In the genomic region with DNA sequence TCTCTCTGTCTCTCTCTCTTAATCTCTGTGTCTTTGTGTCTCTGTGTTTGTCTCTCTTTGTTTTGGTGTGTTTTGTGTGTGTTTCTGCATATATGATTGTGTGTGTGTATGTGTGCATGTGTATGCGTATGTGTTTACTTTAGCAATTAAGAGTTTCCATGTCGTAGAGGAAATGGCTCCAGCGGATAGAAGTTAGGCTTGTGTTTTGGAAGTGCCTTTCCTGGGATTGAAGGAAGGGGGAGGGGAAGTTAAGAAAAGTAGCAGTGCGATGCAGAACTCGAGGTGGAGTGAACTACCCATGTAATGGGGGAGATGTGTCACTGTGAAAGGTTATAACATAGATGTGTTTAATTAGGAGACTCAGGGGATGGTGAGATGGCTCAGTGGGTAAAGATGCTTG, we compare ENCODE assay signal across 21 mouse cellular contexts. TPM values are rescaled to one million over a fixed set of nuclear protein-coding genes. Genes with fewer than 3 reads are reported as not detected.
DNase-seq lines count a peak whose midpoint lies in the region; ATAC-seq and TF ChIP-seq lines count a peak whose summit lies in the region.
"Had no signal": no experiment of that assay in that cellular context is flagged by ENCODE, and none has a peak within 500 bp of the region (broad histone marks: within the 10 kb centered on the region; RNA-seq: fewer than 3 reads in every experiment).

No protein-coding gene starts in this region.

- no peaks in the 10 kb centered on the region for H3K36me3 ChIP-seq in heart, embryonic 12.5 days
- no peaks in the 10 kb centered on the region for H3K36me3 ChIP-seq in heart, postnatal 0 days (replicated peaks; ENCODE audit: control insufficient read depth, insufficient read depth, low read length)
- no peaks in the 10 kb centered on the region for H3K36me3 ChIP-seq in lung, postnatal 0 days (ENCODE audit: insufficient read depth, low read length)
- H3K36me3 ChIP-seq: embryonic facial prominence, embryonic 13.5 days; hindbrain, embryonic 15.5 days had no signal

- no peak overlapping the region for H3K9ac ChIP-seq in heart, embryonic 12.5 days
- no peak overlapping the region for H3K9ac ChIP-seq in heart, postnatal 0 days (replicated peaks; ENCODE audit: low read depth, low read length)
- no peak overlapping the region for H3K9ac ChIP-seq in lung, postnatal 0 days (replicated peaks; ENCODE audit: low read depth)
- H3K9ac ChIP-seq: embryonic facial prominence, embryonic 13.5 days; forebrain, embryonic 13.5 days; forebrain, postnatal 0 days; hindbrain, embryonic 15.5 days had no signal

- peaks cover 58% of the 10 kb centered on the region for H3K4me1 ChIP-seq in heart, embryonic 12.5 days (replicated peaks)
- H3K4me1 ChIP-seq in heart, postnatal 0 days (ENCODE audit: control insufficient read depth, insufficient read depth), result peaks cover 29% of the 10 kb centered on the region
- H3K4me1 ChIP-seq in lung, postnatal 0 days (ENCODE audit: insufficient read depth, low read depth, low read length), result peaks cover 19% of the 10 kb centered on the region; the same call in 1 of the 2 replicates

- no peak for TF ChIP-seq CTCF in heart, postnatal 0 days (IDR thresholded peaks at IDR 0.05; ENCODE audit: low read depth)
- TF ChIP-seq CTCF in lung, postnatal 0 days (IDR thresholded peaks at IDR 0.05), result no peak

- WGBS in heart, embryonic 12.5 days, result 71% methylated on average over 5 of the region's 5 CpGs
- WGBS in heart, postnatal 0 days, result 65% methylated on average over 5 of the region's 5 CpGs
- WGBS in lung, postnatal 0 days, result 50% methylated on average over 5 of the region's 5 CpGs

- no peak for TF ChIP-seq EP300 in heart, postnatal 0 days (IDR thresholded peaks at IDR 0.05; ENCODE audit: low read depth)
- peak; percentile 80 for TF ChIP-seq EP300 in lung, postnatal 0 days (IDR thresholded peaks at IDR 0.05)

- no peak for DNase-seq in heart, postnatal 14 days
- DNase-seq in heart, postnatal 0 days (ENCODE audit: low spot score), result no peak
- DNase-seq in heart, adult 9 months (ENCODE audit: low spot score in 2 of 2), result no peak
- peak; percentile 50 for DNase-seq in lung, postnatal 0 days (ENCODE audit: low spot score)
- no peak for DNase-seq in lung, postnatal 10 days
- no peak for DNase-seq in spleen, adult 18-20 months
- DNase-seq: adrenal gland, postnatal 14 days; cerebellum, adult 11-12 months; cerebellum, adult 9-10 months; cerebellum, postnatal 25 days; forebrain, postnatal 0 days; gastrocnemius, postnatal 14 days had no signal

- peak overlapping the region; percentile 95; the same call in 1 of the 2 replicates for H3K27ac ChIP-seq in heart, embryonic 12.5 days (ENCODE audit: poor library complexity, severe bottlenecking)
- peak overlapping the region; percentile 79 for H3K27ac ChIP-seq in heart, postnatal 0 days (ENCODE audit: low read depth)
- no peak overlapping the region for H3K27ac ChIP-seq in lung, postnatal 0 days (ENCODE audit: low read length)
- H3K27ac ChIP-seq: embryonic facial prominence, embryonic 13.5 days; forebrain, embryonic 13.5 days; hindbrain, embryonic 15.5 days had no signal

- no peak for ATAC-seq in heart, embryonic 12.5 days (ENCODE audit: insufficient number of reproducible peaks, low FRiP score)
- no peak for ATAC-seq in heart, postnatal 0 days (ENCODE audit: insufficient read depth, low read depth)
- peak; percentile 37 for ATAC-seq in lung, postnatal 0 days
- ATAC-seq: activated CD4-positive, CD25-positive, alpha-beta regulatory T cell, adult 4 months; forebrain, embryonic 13.5 days; forebrain, postnatal 0 days; intestine, embryonic 16.5 days; Patski had no signal

- intact Hi-C loops in heart, postnatal 14 days (cut with DNase I), result no loop called here

- no peaks in the 10 kb centered on the region for H3K9me3 ChIP-seq in heart, embryonic 12.5 days (replicated peaks)
- no peaks in the 10 kb centered on the region for H3K9me3 ChIP-seq in heart, postnatal 0 days (replicated peaks; ENCODE audit: control insufficient read depth, low read length)
- no peaks in the 10 kb centered on the region for H3K9me3 ChIP-seq in lung, postnatal 0 days (ENCODE audit: low read length)
- H3K9me3 ChIP-seq: embryonic facial prominence, embryonic 13.5 days; forebrain, embryonic 13.5 days; hindbrain, embryonic 15.5 days had no signal

- no peaks in the 10 kb centered on the region for H3K27me3 ChIP-seq in heart, embryonic 12.5 days (replicated peaks)
- H3K27me3 ChIP-seq in heart, postnatal 0 days (ENCODE audit: control insufficient read depth, insufficient read depth, low read length), result no peaks in the 10 kb centered on the region
- H3K27me3 ChIP-seq in lung, postnatal 0 days (replicated peaks; ENCODE audit: insufficient read depth, low read length), result no peaks in the 10 kb centered on the region
- H3K27me3 ChIP-seq: CH12.LX; embryonic facial prominence, embryonic 13.5 days; forebrain, embryonic 13.5 days; hindbrain, embryonic 15.5 days; Patski had no signal

- no peak overlapping the region for H3K4me2 ChIP-seq in heart, embryonic 12.5 days
- no peak overlapping the region for H3K4me2 ChIP-seq in heart, postnatal 0 days (ENCODE audit: low read depth, low read length)
- H3K4me2 ChIP-seq in lung, postnatal 0 days (replicated peaks; ENCODE audit: low read depth, low read length), result no peak overlapping the region
- H3K4me2 ChIP-seq: embryonic facial prominence, embryonic 13.5 days; forebrain, embryonic 13.5 days; hindbrain, embryonic 15.5 days had no signal

- H3K4me3 ChIP-seq in heart, embryonic 12.5 days, result no peak overlapping the region
- no peak overlapping the region for H3K4me3 ChIP-seq in heart, postnatal 0 days (ENCODE audit: low read depth, low read length)
- no peak overlapping the region for H3K4me3 ChIP-seq in lung, postnatal 0 days (ENCODE audit: low read depth, low read length)
- H3K4me3 ChIP-seq: embryonic facial prominence, embryonic 13.5 days; forebrain, embryonic 13.5 days; hindbrain, embryonic 15.5 days had no signal

RNA-seq across cellular contexts. Expression of gene Usp29, which starts 48.8 kb away (rescaled TPM):
- polyA plus RNA-seq in heart, embryonic 12.5 days (2016; fragmentation: Nextera tagmentation; extraction: Ambion mirVana), result 9.8 and 10.3 TPM in 2 replicates
- total RNA-seq in heart, postnatal 14 days (2021), result under 1 TPM; 0.22 to 0.57 TPM
- 3.1 and 3.2 TPM in 2 replicates for total RNA-seq in heart, postnatal 0 days (2014; rRNA removed; ENCODE audit: low replicate concordance)
- polyA plus RNA-seq in heart, postnatal 0 days (2015; fragmentation: Nextera tagmentation; extraction: Ambion mirVana), result 1.7 and 2.2 TPM in 2 replicates
- polyA plus RNA-seq in lung, postnatal 0 days (2015; fragmentation: Nextera tagmentation; extraction: Ambion mirVana), result 0.71 and 1.1 TPM in 2 replicates
- total RNA-seq: CH12.LX had no signal
- polyA plus RNA-seq: activated CD4-positive, CD25-positive, alpha-beta regulatory T cell, adult 4 months; gonadal fat pad, adult 2 months had no signal

RNA-seq across cellular contexts. Expression of gene Peg3, which starts 48.9 kb away (rescaled TPM):
- 191 and 195 TPM in 2 replicates for polyA plus RNA-seq in heart, embryonic 12.5 days (2016; fragmentation: Nextera tagmentation; extraction: Ambion mirVana)
- 10 to 100 TPM; 32.4 to 35.5 TPM for total RNA-seq in heart, postnatal 14 days (2021)
- 53.7 and 55.9 TPM in 2 replicates for total RNA-seq in heart, postnatal 0 days (2014; rRNA removed; ENCODE audit: low replicate concordance)
- 26.3 and 28.5 TPM in 2 replicates for polyA plus RNA-seq in heart, postnatal 0 days (2015; fragmentation: Nextera tagmentation; extraction: Ambion mirVana)
- 49.7 and 55.1 TPM in 2 replicates for polyA plus RNA-seq in lung, postnatal 0 days (2015; fragmentation: Nextera tagmentation; extraction: Ambion mirVana)
- total RNA-seq: CH12.LX had no signal
- polyA plus RNA-seq: activated CD4-positive, CD25-positive, alpha-beta regulatory T cell, adult 4 months had no signal
